18 mouse cellular contexts compared by ENCODE assay signal in the genomic region with DNA sequence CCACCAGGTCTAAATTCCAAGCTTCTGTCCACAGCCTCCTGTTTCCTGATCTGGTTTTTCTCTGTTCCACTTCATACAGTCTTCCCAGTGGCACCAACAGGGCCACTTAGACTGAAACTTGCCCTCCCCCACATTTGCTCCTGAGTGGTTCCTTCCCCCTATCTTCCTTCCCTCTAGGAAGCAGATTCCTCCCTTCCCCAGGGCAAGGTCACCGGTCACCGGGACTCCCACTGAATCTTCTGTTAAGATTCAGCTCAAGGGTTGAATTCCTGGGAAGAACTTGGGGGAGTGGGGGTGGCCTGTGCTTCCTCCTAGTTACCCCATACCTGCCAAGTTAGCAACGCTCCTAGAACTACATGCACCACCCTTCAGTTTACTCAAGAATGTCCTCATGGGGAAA. TPM values are rescaled to one million over a fixed set of nuclear protein-coding genes. Genes with fewer than 3 reads are reported as not detected.
DNase-seq lines count a peak whose midpoint lies in the region; ATAC-seq lines count a peak whose summit lies in the region.
"Had no signal": no experiment of that assay in that cellular context is flagged by ENCODE, and none has a peak within 500 bp of the region (broad histone marks: within the 10 kb centered on the region; RNA-seq: fewer than 3 reads in every experiment).

No protein-coding gene starts in this region.

- H3K9me3 ChIP-seq in hindbrain, embryonic 15.5 days = no peaks in the 10 kb centered on the region
- no peaks in the 10 kb centered on the region for H3K9me3 ChIP-seq in hindbrain, embryonic 12.5 days (replicated peaks)
- no peaks in the 10 kb centered on the region for H3K9me3 ChIP-seq in midbrain, embryonic 15.5 days
- no peaks in the 10 kb centered on the region for H3K9me3 ChIP-seq in midbrain, embryonic 10.5 days (replicated peaks)
- H3K9me3 ChIP-seq in embryonic facial prominence, embryonic 13.5 days = no peaks in the 10 kb centered on the region
- H3K9me3 ChIP-seq: embryonic facial prominence, embryonic 15.5 days had no signal

- no peak overlapping the region for H3K4me3 ChIP-seq in hindbrain, embryonic 15.5 days
- H3K4me3 ChIP-seq in hindbrain, embryonic 12.5 days = no peak overlapping the region
- H3K4me3 ChIP-seq in midbrain, embryonic 15.5 days = no peak overlapping the region
- H3K4me3 ChIP-seq in midbrain, embryonic 10.5 days = no peak overlapping the region
- H3K4me3 ChIP-seq in embryonic facial prominence, embryonic 13.5 days = no peak overlapping the region

- no peak overlapping the region for H3K9ac ChIP-seq in hindbrain, embryonic 15.5 days
- H3K9ac ChIP-seq in hindbrain, embryonic 12.5 days = no peak overlapping the region
- H3K9ac ChIP-seq in midbrain, embryonic 15.5 days = no peak overlapping the region
- H3K9ac ChIP-seq in embryonic facial prominence, embryonic 13.5 days = no peak overlapping the region

- ATAC-seq in hindbrain, embryonic 15.5 days (ENCODE audit: low FRiP score, low read depth) = no peak
- no peak for ATAC-seq in hindbrain, embryonic 12.5 days (ENCODE audit: low FRiP score)
- no peak for ATAC-seq in midbrain, embryonic 15.5 days (replicated peaks)
- ATAC-seq in embryonic facial prominence, embryonic 13.5 days (ENCODE audit: insufficient number of reproducible peaks, insufficient read depth, low FRiP score, low TSS enrichment, low read depth) = no peak
- ATAC-seq in megakaryocyte progenitor cell, adult 5-6 weeks (replicated peaks; ENCODE audit: poor library complexity) = no peak

- no peak overlapping the region for H3K27ac ChIP-seq in hindbrain, embryonic 15.5 days (replicated peaks)
- H3K27ac ChIP-seq in hindbrain, embryonic 12.5 days = no peak overlapping the region
- no peak overlapping the region for H3K27ac ChIP-seq in midbrain, embryonic 15.5 days
- no peak overlapping the region for H3K27ac ChIP-seq in midbrain, embryonic 10.5 days (replicated peaks)
- H3K27ac ChIP-seq in embryonic facial prominence, embryonic 13.5 days = no peak overlapping the region
- H3K27ac ChIP-seq: macrophage had no signal

- peak; percentile 19 for DNase-seq in embryo, embryonic 10.5 days (ENCODE audit: low spot score)
- DNase-seq in embryo, embryonic 11 days = no peak
- DNase-seq in midbrain, embryonic 10.5 days (ENCODE audit: low spot score) = no peak
- DNase-seq: cerebellum, postnatal 25 days; heart, adult 11 months; kidney, adult 2 months; layer of hippocampus, postnatal 36 days; retina, postnatal 1 day; right cerebral cortex, postnatal 4 days; thymus, postnatal 14 days had no signal

- peaks cover 39% of the 10 kb centered on the region for H3K4me1 ChIP-seq in hindbrain, embryonic 15.5 days (replicated peaks)
- H3K4me1 ChIP-seq in hindbrain, embryonic 12.5 days = peaks cover 17% of the 10 kb centered on the region
- peaks cover 37% of the 10 kb centered on the region for H3K4me1 ChIP-seq in midbrain, embryonic 15.5 days
- H3K4me1 ChIP-seq in midbrain, embryonic 10.5 days = peaks cover 37% of the 10 kb centered on the region
- peaks cover 37% of the 10 kb centered on the region for H3K4me1 ChIP-seq in embryonic facial prominence, embryonic 13.5 days

- no peaks in the 10 kb centered on the region for H3K36me3 ChIP-seq in hindbrain, embryonic 15.5 days
- 0 out of 2 replicates have a peak, but pooled peaks cover 2% of the 10 kb centered on the region for H3K36me3 ChIP-seq in hindbrain, embryonic 12.5 days
- no peaks in the 10 kb centered on the region for H3K36me3 ChIP-seq in midbrain, embryonic 15.5 days (replicated peaks)
- no peaks in the 10 kb centered on the region for H3K36me3 ChIP-seq in midbrain, embryonic 10.5 days
- no peaks in the 10 kb centered on the region; the same call in 1 of the 2 replicates for H3K36me3 ChIP-seq in embryonic facial prominence, embryonic 13.5 days
- H3K36me3 ChIP-seq: embryonic facial prominence, embryonic 15.5 days had no signal

- peaks cover 13% of the 10 kb centered on the region; the same call in 1 of the 2 replicates for H3K27me3 ChIP-seq in hindbrain, embryonic 15.5 days
- H3K27me3 ChIP-seq in hindbrain, embryonic 12.5 days = peaks cover 50% of the 10 kb centered on the region
- 0 out of 2 replicates have a peak, but pooled peaks cover 4% of the 10 kb centered on the region for H3K27me3 ChIP-seq in midbrain, embryonic 15.5 days (replicated peaks)
- peaks cover 74% of the 10 kb centered on the region for H3K27me3 ChIP-seq in midbrain, embryonic 10.5 days (ENCODE audit: low read depth, poor library complexity, severe bottlenecking)
- peaks cover 35% of the 10 kb centered on the region for H3K27me3 ChIP-seq in embryonic facial prominence, embryonic 13.5 days
- H3K27me3 ChIP-seq: Patski had no signal

- H3K4me2 ChIP-seq in hindbrain, embryonic 15.5 days = peak overlapping the region; percentile 95
- no peak overlapping the region for H3K4me2 ChIP-seq in hindbrain, embryonic 12.5 days (replicated peaks)
- H3K4me2 ChIP-seq in midbrain, embryonic 15.5 days = peak overlapping the region; percentile 90; the same call in 1 of the 2 replicates
- H3K4me2 ChIP-seq in embryonic facial prominence, embryonic 13.5 days = peak overlapping the region; percentile 93

- WGBS in hindbrain, embryonic 15.5 days = 26% methylated on average over 3 of the region's 3 CpGs
- WGBS in hindbrain, embryonic 12.5 days = 29% methylated on average over 3 of the region's 3 CpGs
- WGBS in midbrain, embryonic 15.5 days = 21% methylated on average over 3 of the region's 3 CpGs
- 11% methylated on average over 3 of the region's 3 CpGs for WGBS in midbrain, embryonic 10.5 days
- 11% methylated on average over 3 of the region's 3 CpGs for WGBS in embryonic facial prominence, embryonic 13.5 days

RNA-seq across cellular contexts. Expression of a gene that starts 1.3 kb away (rescaled TPM):
- polyA plus RNA-seq in hindbrain, embryonic 15.5 days (2015; fragmentation: Nextera tagmentation; extraction: Ambion mirVana) = 12.9 and 14.5 TPM in 2 replicates
- 5.2 and 5.6 TPM in 2 replicates for polyA plus RNA-seq in hindbrain, embryonic 12.5 days (2016; fragmentation: Nextera tagmentation; extraction: Ambion mirVana)
- 10.9 and 14.2 TPM in 2 replicates for polyA plus RNA-seq in midbrain, embryonic 15.5 days (2015; fragmentation: Nextera tagmentation; extraction: Ambion mirVana)
- polyA plus RNA-seq in midbrain, embryonic 10.5 days (2016; fragmentation: Nextera tagmentation; extraction: Ambion mirVana) = 0.54 and 1.1 TPM in 2 replicates
- 3.6 and 5.1 TPM in 2 replicates for polyA plus RNA-seq in embryonic facial prominence, embryonic 13.5 days (2015; fragmentation: Nextera tagmentation; extraction: Ambion mirVana)
- total RNA-seq in megakaryocyte progenitor cell, adult 5-6 weeks (2015) = not detected in 2 replicates
- total RNA-seq in megakaryocyte progenitor cell, adult 5-6 weeks (2017) = not detected in 2 replicates
- polyA plus RNA-seq: macrophage had no signal
